Mouse (Mus musculus) liver, embryonic 14.5 days (tissue): ENCODE measurements at regions not wholly inside any gene's neighbourhood (a gene's known extent, or its start where the extent isn't known, plus 50 kb on each side); places are given as distances from the start of the nearest gene placed in this dataset.

Experiments used
- CTCF ChIP-seq: IDR thresholded peaks from 2 replicates; pipeline ENCODE4 v1.5.1; 2016; ENCODE audit warnings: antibody characterized with exemption, low read depth, control low read depth
- EP300 ChIP-seq: IDR thresholded peaks from 2 replicates; pipeline ENCODE4 v1.6.1; 2016; ENCODE audit warnings: antibody characterized with exemption, low read depth

GRCm38 (mm10) chrX:12285976-12286909, 126.1 kb upstream of the Bcor start:
- TF ChIP-seq CTCF, result no peak
- no peak for TF ChIP-seq EP300
